Mouse (Mus musculus) common myeloid progenitor, adult 5-6 weeks (primary cell): ENCODE data around the gene Grin2b. TPM values are rescaled to one million over a fixed set of nuclear protein-coding genes. Genes with fewer than 3 reads are reported as not detected.

Experiments used
- ATAC-seq: replicated peaks from 2 replicates; pipeline ENCODE4 v1.8.0; 2016; ENCODE audit warnings: low read depth, mild to moderate bottlenecking, moderate TSS enrichment, inconsistent platforms; ENCODE audit not compliant: poor library complexity, severe bottlenecking
- total RNA-seq: library from RNA; stranded (forward); fragments of 200-1000, 187-1606 nt; gene quantifications from 2 replicates; pipeline ENCODE4 v1.2.3, GENCODE M21; 2017

Grin2b gene
- total RNA-seq, 1 experiment from 2014 or later: not detected

- no peak for ATAC-seq
Measured at GRCm38 (mm10) chr6:135914608-135915007, 258.7 kb downstream of the Grin2b start.

- ATAC-seq: no peak
Measured at GRCm38 (mm10) chr6:135912114-135912513, 261.2 kb downstream of the Grin2b start.

- ATAC-seq: no peak
Measured at GRCm38 (mm10) chr6:135911131-135911530, 262.2 kb downstream of the Grin2b start.

- peak; percentile 79 for ATAC-seq
Measured at GRCm38 (mm10) chr6:135907540-135908320, 265.6 kb downstream of the Grin2b start.

GRCm38 (mm10) chr6:135907137-135907536, 266.2 kb downstream of the Grin2b start:
- no peak for ATAC-seq

- ATAC-seq: no peak
Measured at GRCm38 (mm10) chr6:135904391-135904790, 268.9 kb downstream of the Grin2b start.

- no peak for ATAC-seq
Measured at GRCm38 (mm10) chr6:135900410-135900809, 272.9 kb downstream of the Grin2b start.

- peak; percentile 33; the same call in 1 of the 2 replicates for ATAC-seq
Measured at GRCm38 (mm10) chr6:135899225-135899624, 274.1 kb downstream of the Grin2b start.

- ATAC-seq: no peak
Measured at GRCm38 (mm10) chr6:135894793-135895228, 278.5 kb downstream of the Grin2b start.

- no peak for ATAC-seq
Measured at GRCm38 (mm10) chr6:135882611-135883010, 290.7 kb downstream of the Grin2b start.

- no peak for ATAC-seq
Measured at GRCm38 (mm10) chr6:135876163-135876726, 297.1 kb downstream of the Grin2b start.

- ATAC-seq: no peak
Measured at GRCm38 (mm10) chr6:135874626-135875025, 298.7 kb downstream of the Grin2b start.

- ATAC-seq: no peak
Measured at GRCm38 (mm10) chr6:135865832-135866231, 307.5 kb downstream of the Grin2b start.

GRCm38 (mm10) chr6:135863965-135864364, 309.3 kb downstream of the Grin2b start:
- no peak for ATAC-seq

- ATAC-seq: no peak
Measured at GRCm38 (mm10) chr6:135859502-135859901, 313.8 kb downstream of the Grin2b start.

GRCm38 (mm10) chr6:135854173-135854591, 319.1 kb downstream of the Grin2b start:
- no peak for ATAC-seq

GRCm38 (mm10) chr6:135843755-135844154, 329.6 kb downstream of the Grin2b start:
- no peak for ATAC-seq

GRCm38 (mm10) chr6:135836353-135836752, 337.0 kb downstream of the Grin2b start:
- no peak for ATAC-seq

GRCm38 (mm10) chr6:135833542-135833941, 339.8 kb downstream of the Grin2b start:
- ATAC-seq: no peak

GRCm38 (mm10) chr6:135832041-135832440, 341.3 kb downstream of the Grin2b start:
- no peak for ATAC-seq

GRCm38 (mm10) chr6:135831032-135831431, 342.3 kb downstream of the Grin2b start:
- no peak for ATAC-seq

GRCm38 (mm10) chr6:135829458-135829857, 343.9 kb downstream of the Grin2b start:
- ATAC-seq: no peak
